Mouse (Mus musculus): ENCODE data around the gene Slc11a2. TPM values are rescaled to one million over a fixed set of nuclear protein-coding genes. Genes with fewer than 3 reads are reported as not detected.

The Slc11a2 gene
- 12.2 and 15.8 TPM in 2 replicates for polyA plus RNA-seq (2015; fragmentation: Nextera tagmentation; extraction: Ambion mirVana)

- WGBS: 25% methylated on average over 17 of the region's 17 CpGs
- no peaks in the 10 kb centered on the region for H3K27me3 ChIP-seq (ENCODE audit: control insufficient read depth, insufficient read depth, low read length)
- H3K4me1 ChIP-seq (replicated peaks; ENCODE audit: control insufficient read depth, insufficient read depth): no peaks in the 10 kb centered on the region; the same call in 1 of the 2 replicates
- TF ChIP-seq EP300 (optimal IDR thresholded peaks at IDR 0.05): no peak
- TF ChIP-seq CTCF (IDR thresholded peaks at IDR 0.05; ENCODE audit: low read depth): peak; percentile 1; the same call in 1 of the 2 replicates
- peak within 1 kb of the TSS; percentile 53 for H3K9ac ChIP-seq (ENCODE audit: low read length)
- H3K27ac ChIP-seq (replicated peaks): 0 out of 2 replicates have a peak within 1 kb of the TSS, but pooled peaks have one; percentile 45
- H3K9me3 ChIP-seq (ENCODE audit: control insufficient read depth, low read length): no peaks in the 10 kb centered on the region
- H3K4me2 ChIP-seq (replicated peaks; ENCODE audit: low read depth): peak within 1 kb of the TSS; percentile 94
- DNase-seq (ENCODE audit: low spot score) (peak; percentile 49), ATAC-seq (ENCODE audit: low FRiP score, low TSS enrichment) (no peak)
- H3K36me3 ChIP-seq (ENCODE audit: control insufficient read depth, insufficient read depth, low read length): no peaks in the 10 kb centered on the region
- H3K4me3 ChIP-seq (ENCODE audit: low read depth, low read length): peak within 1 kb of the TSS; percentile 86
Observed at GRCm38 (mm10) chr15:100424396-100425122, at the start of gene Slc11a2. Gene Slc11a2, minus strand, starts transcription at chr15:100425072.

- DNase-seq (ENCODE audit: low spot score): no peak
- no peak for ATAC-seq (ENCODE audit: low FRiP score, low TSS enrichment)
- Histone ChIP-seq H3K4me3 (ENCODE audit: low read depth, low read length) (no peak overlapping the region), H3K36me3 (ENCODE audit: control insufficient read depth, insufficient read depth, low read length) (peaks cover 18% of the 10 kb centered on the region), H3K27ac (replicated peaks) (no peak overlapping the region), H3K4me1 (replicated peaks; ENCODE audit: control insufficient read depth, insufficient read depth) (peaks cover 2% of the 10 kb centered on the region; the same call in 1 of the 2 replicates), H3K9ac (ENCODE audit: low read length) (no peak overlapping the region), H3K4me2 (replicated peaks; ENCODE audit: low read depth) (no peak overlapping the region), H3K27me3 (ENCODE audit: control insufficient read depth, insufficient read depth, low read length) (no peaks in the 10 kb centered on the region), H3K9me3 (ENCODE audit: control insufficient read depth, low read length) (no peaks in the 10 kb centered on the region)
- no peak for TF ChIP-seq CTCF (IDR thresholded peaks at IDR 0.05; ENCODE audit: low read depth)
- no peak for TF ChIP-seq EP300 (optimal IDR thresholded peaks at IDR 0.05)
- WGBS: 52% methylated on average over 7 of the region's 7 CpGs
Observed at GRCm38 (mm10) chr15:100473926-100474503, 49.1 kb upstream of the Slc11a2 start.

GRCm38 (mm10) chr15:100470037-100470436 lies 45.2 kb upstream of the Slc11a2 start:
- Histone ChIP-seq H3K4me3 (ENCODE audit: low read depth, low read length) (no peak overlapping the region), H3K4me1 (replicated peaks; ENCODE audit: control insufficient read depth, insufficient read depth) (peaks cover 2% of the 10 kb centered on the region; the same call in 1 of the 2 replicates), H3K36me3 (ENCODE audit: control insufficient read depth, insufficient read depth, low read length) (no peaks in the 10 kb centered on the region), H3K27ac (replicated peaks) (no peak overlapping the region), H3K27me3 (ENCODE audit: control insufficient read depth, insufficient read depth, low read length) (no peaks in the 10 kb centered on the region), H3K9ac (ENCODE audit: low read length) (no peak overlapping the region), H3K9me3 (ENCODE audit: control insufficient read depth, low read length) (no peaks in the 10 kb centered on the region), H3K4me2 (replicated peaks; ENCODE audit: low read depth) (peak overlapping the region; percentile 88)
- DNase-seq (ENCODE audit: low spot score) (no peak), ATAC-seq (ENCODE audit: low FRiP score, low TSS enrichment) (no peak)
- 48% methylated on average over 10 of the region's 10 CpGs for WGBS
- TF ChIP-seq CTCF (IDR thresholded peaks at IDR 0.05; ENCODE audit: low read depth) (no peak), EP300 (optimal IDR thresholded peaks at IDR 0.05) (no peak)

GRCm38 (mm10) chr15:100469189-100469545 lies 44.3 kb upstream of the Slc11a2 start:
- H3K9me3 ChIP-seq (ENCODE audit: control insufficient read depth, low read length): no peaks in the 10 kb centered on the region
- under 1% methylated on average over 19 of the region's 19 CpGs for WGBS
- ATAC-seq (ENCODE audit: low FRiP score, low TSS enrichment) (0 out of 2 replicates have a peak, but pooled peaks have one; percentile 16), DNase-seq (ENCODE audit: low spot score) (no peak)
- TF ChIP-seq CTCF (IDR thresholded peaks at IDR 0.05; ENCODE audit: low read depth): no peak
- no peak for TF ChIP-seq EP300 (optimal IDR thresholded peaks at IDR 0.05)
- peaks cover 2% of the 10 kb centered on the region; the same call in 1 of the 2 replicates for H3K4me1 ChIP-seq (replicated peaks; ENCODE audit: control insufficient read depth, insufficient read depth)
- no peaks in the 10 kb centered on the region for H3K36me3 ChIP-seq (ENCODE audit: control insufficient read depth, insufficient read depth, low read length)
- no peaks in the 10 kb centered on the region for H3K27me3 ChIP-seq (ENCODE audit: control insufficient read depth, insufficient read depth, low read length)
- H3K4me2 ChIP-seq (replicated peaks; ENCODE audit: low read depth): peak overlapping the region; percentile 88
- H3K9ac ChIP-seq (ENCODE audit: low read length): peak overlapping the region; percentile 82
- peak overlapping the region; percentile 85 for H3K27ac ChIP-seq (replicated peaks)
- H3K4me3 ChIP-seq (ENCODE audit: low read depth, low read length): peak overlapping the region; percentile 83

GRCm38 (mm10) chr15:100468295-100469188 lies 43.7 kb upstream of the Slc11a2 start, which contains the start of gene Letmd1:
Gene Letmd1, plus strand, starts transcription at chr15:100469023.
- peak within 1 kb of the TSS; percentile 82 for H3K9ac ChIP-seq (ENCODE audit: low read length)

More at GRCm38 (mm10) chr15:100468295-100469188, 43.7 kb upstream of the Slc11a2 start, which contains the start of gene Letmd1:
- TF ChIP-seq CTCF (IDR thresholded peaks at IDR 0.05; ENCODE audit: low read depth) (peak; percentile 78), EP300 (optimal IDR thresholded peaks at IDR 0.05) (no peak)
- H3K27ac ChIP-seq (replicated peaks): peak within 1 kb of the TSS; percentile 85
- no peaks in the 10 kb centered on the region for H3K36me3 ChIP-seq (ENCODE audit: control insufficient read depth, insufficient read depth, low read length)
- H3K4me3 ChIP-seq (ENCODE audit: low read depth, low read length): peak within 1 kb of the TSS; percentile 83
- H3K27me3 ChIP-seq (ENCODE audit: control insufficient read depth, insufficient read depth, low read length): no peaks in the 10 kb centered on the region
- peak; percentile 92 for ATAC-seq (ENCODE audit: low FRiP score, low TSS enrichment)
- no peaks in the 10 kb centered on the region for H3K9me3 ChIP-seq (ENCODE audit: control insufficient read depth, low read length)
- WGBS: 2% methylated on average over 60 of the region's 84 CpGs
- peaks cover 2% of the 10 kb centered on the region; the same call in 1 of the 2 replicates for H3K4me1 ChIP-seq (replicated peaks; ENCODE audit: control insufficient read depth, insufficient read depth)
- peak; percentile 85 for DNase-seq (ENCODE audit: low spot score)
- H3K4me2 ChIP-seq (replicated peaks; ENCODE audit: low read depth): peak within 1 kb of the TSS; percentile 88

All from stomach, postnatal 0 days (tissue).